In the genomic region with DNA sequence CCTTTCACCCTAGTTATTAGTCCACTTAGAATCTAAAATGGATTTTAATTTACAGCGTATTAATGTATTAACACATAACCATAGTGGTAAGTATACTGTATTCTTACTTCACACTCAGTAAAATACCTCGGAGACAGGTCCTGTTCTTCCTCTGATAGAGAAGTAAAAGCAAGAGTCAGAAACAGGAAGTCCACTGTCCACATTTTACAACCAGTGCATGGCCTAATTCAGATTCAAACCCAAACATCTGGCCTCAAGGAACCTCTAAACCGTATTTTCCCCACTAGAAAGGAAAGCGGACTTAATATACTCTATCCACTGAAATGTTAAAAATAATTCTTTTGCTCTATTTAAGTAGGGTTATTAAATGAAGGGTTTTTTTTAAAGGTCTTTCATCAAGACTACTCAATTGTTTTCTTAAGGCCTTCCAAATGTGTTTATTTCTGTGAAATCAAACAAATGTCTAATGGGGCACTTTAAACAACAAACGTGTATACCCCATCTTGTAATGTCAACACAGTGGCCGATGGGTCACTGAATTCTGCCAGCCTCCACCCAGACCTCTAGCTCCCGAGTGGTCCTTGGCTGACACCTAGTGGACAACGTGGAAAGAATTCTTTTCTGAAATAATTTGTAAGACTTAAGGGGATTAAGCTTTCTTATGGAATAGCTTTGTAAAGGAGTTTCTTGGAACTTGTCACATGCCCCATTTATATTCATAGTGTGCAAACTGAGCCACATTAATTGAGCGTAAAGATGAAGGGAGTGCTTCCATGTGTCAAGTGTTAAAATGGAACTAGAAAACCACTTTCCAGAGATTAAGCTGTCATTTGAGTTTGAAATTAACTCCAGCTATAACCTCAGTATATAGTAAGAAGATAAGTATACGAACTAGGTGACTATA, we compare ENCODE assay signal across 8 mouse cellular contexts. TPM values are rescaled to one million over a fixed set of nuclear protein-coding genes. Genes with fewer than 3 reads are reported as not detected.
A peak's percentile ranks its signal among the peaks of the same experiment; 100 is the strongest.
DNase-seq lines count a peak whose midpoint lies in the region; ATAC-seq and TF ChIP-seq lines count a peak whose summit lies in the region.

No protein-coding gene starts in this region.

- DNase-seq in cerebellum, adult 11 months, result peak; percentile 41
- peak; percentile 86 for DNase-seq in ZHBTc4 (ENCODE audit: low read depth, low spot score)
- DNase-seq in heart, postnatal 14 days, result peak; percentile 79 to 87
- peak; percentile 31 to 73 for DNase-seq in layer of hippocampus, postnatal 14 days (ENCODE audit: low spot score in 2 of 2)
- DNase-seq in skeletal muscle tissue, adult 2 months (ENCODE audit: low read depth, low spot score), result peak; percentile 56

- peaks cover 25% of the 10 kb centered on the region for H3K36me3 ChIP-seq in midbrain, embryonic 12.5 days

- H3K27me3 ChIP-seq in midbrain, embryonic 12.5 days, result peaks cover 6% of the 10 kb centered on the region; the same call in 1 of the 2 replicates

- no peaks in the 10 kb centered on the region for H3K9me3 ChIP-seq in midbrain, embryonic 12.5 days

- TF ChIP-seq CTCF in cortical plate, adult 2 months (IDR thresholded peaks at IDR 0.05; ENCODE audit: extremely low read depth, insufficient read depth, low read length), result peak; percentile 88

- no peak for ATAC-seq in cerebellum, adult (ENCODE audit: insufficient number of reproducible peaks, low FRiP score, low TSS enrichment)
- peak; percentile 76 for ATAC-seq in midbrain, embryonic 12.5 days (ENCODE audit: low FRiP score, low read depth)

- H3K9ac ChIP-seq in midbrain, embryonic 12.5 days (replicated peaks), result no peak overlapping the region

- H3K4me1 ChIP-seq in cortical plate, adult 2 months (ENCODE audit: control insufficient read depth, insufficient read depth, low read length), result no peaks in the 10 kb centered on the region
- H3K4me1 ChIP-seq in midbrain, embryonic 12.5 days, result peaks cover 8% of the 10 kb centered on the region

- H3K4me2 ChIP-seq in midbrain, embryonic 12.5 days (replicated peaks), result no peak overlapping the region

- no peak overlapping the region for H3K4me3 ChIP-seq in cortical plate, adult 2 months (ENCODE audit: insufficient read depth, low read length)
- H3K4me3 ChIP-seq in midbrain, embryonic 12.5 days, result no peak overlapping the region

- WGBS in midbrain, embryonic 12.5 days, result 33% methylated on average over 10 of the region's 10 CpGs

- intact Hi-C loops in heart, postnatal 14 days (cut with DNase I), result loop anchor here (1.0 to 5.0 kb wide), 5 partner anchors 136 to 611 kb away; a partner anchor contains a TSS

- no peak overlapping the region for H3K27ac ChIP-seq in cortical plate, adult 2 months (ENCODE audit: insufficient read depth, low read length)
- no peak overlapping the region for H3K27ac ChIP-seq in midbrain, embryonic 12.5 days (replicated peaks)

- TF ChIP-seq POLR2A in cortical plate, adult 2 months (IDR thresholded peaks at IDR 0.05; ENCODE audit: extremely low read depth, insufficient read depth, low read length), result no peak

RNA-seq across cellular contexts. Expression of a gene that starts 29.2 kb away (rescaled TPM):
- 9.7 and 10.2 TPM in 2 replicates for polyA plus RNA-seq in cortical plate, adult 2 months (2012; rRNA removed)
- total RNA-seq in heart, postnatal 14 days (2021), result 1 to 10 TPM; 1.5 to 1.7 TPM
- 10 to 100 TPM; 11.8 to 12.1 TPM for total RNA-seq in layer of hippocampus, postnatal 14 days (2021)
- polyA plus RNA-seq in midbrain, embryonic 12.5 days (2016; fragmentation: Nextera tagmentation; extraction: Ambion mirVana), result 11.4 and 11.7 TPM in 2 replicates

Comparison
In these comparisons a context has a peak if more than half of its experiments do, and no peak if none do; other contexts are left out.
1. RNA of a gene that starts 29.2 kb away (total RNA-seq): 11.8 to 12.1 TPM in layer of hippocampus, postnatal 14 days; 1.5 to 1.7 TPM in heart, postnatal 14 days; every median in the first group is over 4 times any median in the second.
2. Peak in every context shown above with its lines, with median percentiles within 50 percentile points of each other: DNase-seq.